ENCODE assay signal across 15 mouse cellular contexts in genomic region chr6:99800324-99800723, GRCm38 (mm10).
DNase-seq lines count a peak whose midpoint lies in the region; ATAC-seq and TF ChIP-seq lines count a peak whose summit lies in the region.
"Had no signal": no experiment of that assay in that cellular context is flagged by ENCODE, and none has a peak within 500 bp of the region (broad histone marks: within the 10 kb centered on the region; RNA-seq: fewer than 3 reads in every experiment).

No protein-coding gene starts in this region.

- DNase-seq in limb, embryonic 11.5 days (ENCODE audit: low spot score): peak; percentile 46
- no peak for DNase-seq in limb, embryonic 10.5 days (ENCODE audit: low spot score)
- peak; percentile 24 for DNase-seq in R1 (ENCODE audit: low read depth, low spot score)
- DNase-seq in brain, embryonic 14.5 days (ENCODE audit: low read depth): peak; percentile 55
- DNase-seq in spleen, postnatal 10 days (ENCODE audit: low spot score in 2 of 2): no peak
- no peak for DNase-seq in yolk sac, embryonic 10.5 days (ENCODE audit: low spot score)
- DNase-seq: adrenal gland, postnatal 36 days; cerebellum, adult 11 months; heart, postnatal 4 days; layer of hippocampus, postnatal 36 days; right cerebral cortex, adult 18-20 months had no signal

- TF ChIP-seq CTCF in brain, embryonic 14.5 days (IDR thresholded peaks at IDR 0.05; ENCODE audit: borderline replicate concordance, extremely low read depth, insufficient read depth, insufficient read length): no peak

- no peak for TF ChIP-seq POLR2A in brain, embryonic 14.5 days (IDR thresholded peaks at IDR 0.05; ENCODE audit: borderline replicate concordance, extremely low read depth, insufficient read depth, insufficient read length, poor library complexity, severe bottlenecking)

- 18% methylated on average over 14 of the region's 14 CpGs for WGBS in limb, embryonic 11.5 days
- WGBS in limb, embryonic 10.5 days: 26% methylated on average over 14 of the region's 14 CpGs
- WGBS in intestine, embryonic 16.5 days: 31% methylated on average over 14 of the region's 14 CpGs

- H3K4me2 ChIP-seq in limb, embryonic 11.5 days (ENCODE audit: low read depth, severe bottlenecking): no peak overlapping the region
- H3K4me2 ChIP-seq in intestine, embryonic 16.5 days (ENCODE audit: low read depth, low read length): no peak overlapping the region
- H3K4me2 ChIP-seq: limb, embryonic 15.5 days had no signal

- H3K4me1 ChIP-seq in limb, embryonic 11.5 days (ENCODE audit: control insufficient read depth, insufficient read depth, low read length): peaks cover 3% of the 10 kb centered on the region
- H3K4me1 ChIP-seq in limb, embryonic 10.5 days: peaks cover 32% of the 10 kb centered on the region
- H3K4me1 ChIP-seq in intestine, embryonic 16.5 days (ENCODE audit: control insufficient read depth, insufficient read depth, low read length): peaks cover 11% of the 10 kb centered on the region

- H3K4me3 ChIP-seq in limb, embryonic 11.5 days (ENCODE audit: low read depth, low read length): no peak overlapping the region
- no peak overlapping the region for H3K4me3 ChIP-seq in limb, embryonic 10.5 days
- H3K4me3 ChIP-seq in intestine, embryonic 16.5 days (ENCODE audit: low read length): no peak overlapping the region
- H3K4me3 ChIP-seq: limb, embryonic 15.5 days had no signal

- no peaks in the 10 kb centered on the region for H3K9me3 ChIP-seq in limb, embryonic 11.5 days (ENCODE audit: control insufficient read depth, low read length)
- no peaks in the 10 kb centered on the region for H3K9me3 ChIP-seq in limb, embryonic 10.5 days (replicated peaks)
- no peaks in the 10 kb centered on the region for H3K9me3 ChIP-seq in intestine, embryonic 16.5 days (ENCODE audit: control insufficient read depth, low read length)
- H3K9me3 ChIP-seq: limb, embryonic 15.5 days had no signal

- no peaks in the 10 kb centered on the region for H3K36me3 ChIP-seq in limb, embryonic 11.5 days (ENCODE audit: control insufficient read depth, insufficient read depth, low read length)
- H3K36me3 ChIP-seq in limb, embryonic 10.5 days: no peaks in the 10 kb centered on the region
- no peaks in the 10 kb centered on the region for H3K36me3 ChIP-seq in intestine, embryonic 16.5 days (ENCODE audit: control insufficient read depth, insufficient read depth, low read length)
- H3K36me3 ChIP-seq: limb, embryonic 15.5 days had no signal

- ATAC-seq in limb, embryonic 11.5 days (ENCODE audit: insufficient number of reproducible peaks, low FRiP score, low TSS enrichment, low read depth): 0 out of 2 replicates have a peak, but pooled peaks have one; percentile 60
- peak; percentile 73 for ATAC-seq in intestine, embryonic 16.5 days
- ATAC-seq: CD4-positive, CD25-positive, alpha-beta regulatory T cell, adult 4 months; inflammation-experienced regulatory T-cells, adult 6 months had no signal

- no peaks in the 10 kb centered on the region for H3K27me3 ChIP-seq in limb, embryonic 11.5 days (ENCODE audit: control insufficient read depth, insufficient read depth, low read length)
- H3K27me3 ChIP-seq in limb, embryonic 10.5 days (ENCODE audit: low read depth, poor library complexity, severe bottlenecking): peaks cover 25% of the 10 kb centered on the region
- H3K27me3 ChIP-seq in intestine, embryonic 16.5 days (replicated peaks; ENCODE audit: control insufficient read depth, insufficient read depth, low read length): no peaks in the 10 kb centered on the region

- H3K9ac ChIP-seq in limb, embryonic 11.5 days (ENCODE audit: low read length): no peak overlapping the region
- no peak overlapping the region for H3K9ac ChIP-seq in intestine, embryonic 16.5 days (ENCODE audit: low read depth, low read length)
- H3K9ac ChIP-seq: limb, embryonic 15.5 days had no signal

- H3K27ac ChIP-seq in limb, embryonic 11.5 days (replicated peaks; ENCODE audit: low read depth, low read length): no peak overlapping the region
- no peak overlapping the region for H3K27ac ChIP-seq in limb, embryonic 10.5 days
- no peak overlapping the region for H3K27ac ChIP-seq in intestine, embryonic 16.5 days (ENCODE audit: low read length)
- H3K27ac ChIP-seq: limb, embryonic 15.5 days had no signal

Comparison
In these comparisons a context has a peak if more than half of its experiments do, and no peak if none do; other contexts are left out.
1. DNase-seq: peak in limb, embryonic 11.5 days (single experiment), R1 (single experiment) and brain, embryonic 14.5 days (single experiment); none in limb, embryonic 10.5 days (single experiment), spleen, postnatal 10 days (0 of 2) and yolk sac, embryonic 10.5 days (single experiment).